Mouse (Mus musculus) stomach, postnatal 0 days (tissue): Measurements from ENCODE around the gene Dyrk1a.

Experiments used
- CTCF ChIP-seq: IDR thresholded peaks from 2 replicates; pipeline ENCODE4 v1.5.1; 2016; ENCODE audit warnings: antibody characterized with exemption, low read depth, mild to moderate bottlenecking, moderate library complexity
- EP300 ChIP-seq: optimal IDR thresholded peaks from 2 replicates; pipeline ENCODE3; 2016; ENCODE audit warnings: antibody characterized with exemption

DNA sequence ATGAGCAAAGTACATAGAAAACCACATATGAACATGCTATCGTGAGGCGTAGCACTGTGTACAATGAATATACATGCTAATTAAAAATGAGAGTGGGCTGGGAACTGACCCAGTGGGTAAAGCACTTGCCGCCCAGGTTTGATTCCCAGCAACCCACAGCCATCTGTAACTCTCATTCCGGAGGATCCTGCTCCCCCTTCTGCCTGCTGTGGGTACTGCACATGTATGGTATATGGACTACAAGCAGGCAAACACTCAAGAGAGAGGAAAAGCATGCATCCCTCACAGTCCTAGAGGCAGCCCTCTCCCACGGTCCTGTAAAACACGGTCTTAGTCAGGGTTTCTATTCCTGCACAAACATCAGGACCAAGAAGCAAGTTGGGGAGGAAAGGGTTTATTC is 159.4 kb downstream of the Dyrk1a start:
- TF ChIP-seq EP300 (no peak), CTCF (no peak)
